Mouse (Mus musculus) telencephalon, adult 2 months (tissue): ENCODE measurements at regions not wholly inside any gene's neighbourhood (a gene's known extent, or its start where the extent isn't known, plus 50 kb on each side); places are given as distances from the start of the nearest gene placed in this dataset.

ENCODE experiments used
- DNase-seq: peaks from one replicate; pipeline ENCODE4 v3.0.0-alpha.2; 2011; ENCODE audit warnings: low read depth, low spot score

DNA sequence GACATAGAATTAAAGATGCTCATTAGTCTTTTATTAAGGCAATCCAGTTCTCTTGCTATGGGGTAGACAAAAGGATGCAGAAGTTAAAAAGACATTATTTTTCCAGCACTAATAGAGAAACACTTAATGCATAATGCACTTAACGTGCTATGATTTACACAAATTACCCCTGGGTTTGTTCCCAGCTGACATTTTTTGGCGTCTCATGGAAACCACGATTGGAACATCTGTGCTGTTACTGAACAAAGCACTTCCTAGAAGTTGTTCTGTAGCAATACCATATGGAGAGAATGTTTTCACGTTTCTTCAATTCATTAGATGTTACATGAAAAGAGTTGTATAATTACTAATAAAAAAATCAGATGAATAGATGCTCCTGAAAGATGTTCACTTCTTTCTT is 635.2 kb downstream of the Gm597 start:
- peak; percentile 6 for DNase-seq

DNA sequence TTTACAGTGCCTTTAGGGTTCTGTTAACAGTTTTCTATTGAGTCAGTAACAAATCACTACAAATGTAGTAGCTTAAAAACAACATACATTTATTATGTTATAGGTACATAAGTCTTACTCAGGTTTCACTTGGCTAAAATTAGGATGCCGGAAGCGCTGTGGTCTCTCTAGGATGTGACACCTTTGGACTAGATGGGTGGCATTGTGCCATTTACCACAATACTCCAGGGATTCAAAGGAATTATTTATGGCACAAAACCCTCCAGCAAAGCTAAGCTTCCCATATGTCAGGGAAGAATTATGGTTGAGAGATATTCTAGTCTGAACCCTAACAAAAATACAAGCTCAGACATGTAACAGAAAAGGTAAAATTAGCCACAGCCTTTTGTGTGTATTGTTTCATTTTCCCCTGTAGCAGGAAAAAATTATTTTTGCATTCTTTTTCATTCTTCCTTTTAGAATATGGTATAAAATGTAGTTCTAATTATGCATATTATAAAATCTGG is 678.0 kb downstream of the Gm597 start:
- DNase-seq: peak; percentile 38

DNA sequence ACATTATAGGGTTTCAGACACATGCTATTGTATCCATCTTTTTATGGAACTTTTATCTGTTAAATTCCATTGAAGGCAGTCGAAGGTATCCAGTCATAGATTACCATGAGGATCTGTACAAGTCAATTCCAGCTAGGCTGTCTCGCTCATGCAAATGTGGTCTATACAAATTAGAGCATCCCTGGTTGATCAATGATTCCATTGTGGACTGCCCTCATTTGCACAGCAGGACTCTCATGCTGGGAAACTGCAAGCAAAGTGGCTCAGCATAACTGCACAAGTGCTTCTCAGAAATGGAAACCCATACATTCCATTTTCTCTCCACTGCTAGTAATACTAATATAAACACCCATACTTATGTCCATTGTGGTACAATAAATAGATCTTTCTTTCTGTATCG is 695.6 kb downstream of the Gm597 start:
- no peak for DNase-seq

DNA sequence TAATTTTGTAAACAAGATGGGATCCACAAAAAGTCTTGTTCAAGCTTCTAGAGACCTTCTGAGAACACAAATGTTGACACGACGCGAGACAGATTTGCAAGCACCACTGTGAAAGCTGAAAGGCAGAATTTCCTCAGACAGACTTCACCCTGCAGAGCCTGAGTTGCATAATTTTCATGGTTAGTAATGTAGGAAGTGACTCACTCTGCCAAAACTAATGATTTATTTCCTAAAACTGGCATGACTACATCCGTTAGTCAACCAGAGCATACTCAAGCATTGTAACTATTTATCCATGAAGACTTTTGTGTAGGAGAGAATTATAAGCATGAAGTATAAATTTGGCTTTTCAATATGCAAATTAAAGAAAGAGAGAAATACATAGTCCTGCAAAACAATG is 726.1 kb downstream of the Gm597 start:
- DNase-seq: peak; percentile 22

DNA sequence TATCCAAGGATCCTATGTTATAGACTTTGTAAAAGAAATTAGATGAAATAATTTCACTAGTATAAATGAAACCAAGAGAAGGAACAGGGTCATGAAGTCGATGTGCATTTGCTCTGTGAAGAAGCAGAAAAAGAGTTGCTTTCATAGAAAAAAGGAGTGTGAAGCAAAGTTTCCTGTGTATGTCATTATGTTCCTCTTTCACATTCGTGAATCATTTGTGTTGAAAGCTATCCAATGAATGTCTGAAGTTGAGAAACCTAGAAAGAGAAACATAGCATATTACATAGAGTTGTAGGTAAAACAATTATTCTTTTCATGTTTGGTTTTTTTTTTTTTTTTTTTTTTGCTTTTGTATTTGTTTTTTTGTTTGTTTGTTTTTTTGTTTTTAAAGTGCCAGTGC is 732.1 kb downstream of the Gm597 start:
- DNase-seq: no peak

DNA sequence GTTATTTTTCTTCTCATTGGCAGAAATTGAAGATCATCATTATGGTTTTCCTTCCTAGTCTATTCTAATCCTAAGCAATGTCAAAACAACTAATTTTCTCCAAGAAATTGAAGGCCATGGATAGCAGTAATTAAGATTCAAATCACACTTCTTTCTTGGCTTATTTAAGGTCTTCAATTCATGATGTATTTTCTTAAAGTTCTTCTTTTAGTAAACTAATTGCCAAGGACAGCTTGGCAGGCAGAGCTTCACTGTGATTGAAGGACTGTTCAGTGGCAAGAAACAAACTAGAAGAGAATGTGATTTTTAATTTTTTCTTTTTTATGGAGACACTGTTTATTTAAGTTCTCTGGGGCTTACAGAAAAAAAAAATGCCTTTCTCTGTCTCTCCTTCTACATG is 732.7 kb downstream of the Gm597 start:
- DNase-seq: peak; percentile 8

DNA sequence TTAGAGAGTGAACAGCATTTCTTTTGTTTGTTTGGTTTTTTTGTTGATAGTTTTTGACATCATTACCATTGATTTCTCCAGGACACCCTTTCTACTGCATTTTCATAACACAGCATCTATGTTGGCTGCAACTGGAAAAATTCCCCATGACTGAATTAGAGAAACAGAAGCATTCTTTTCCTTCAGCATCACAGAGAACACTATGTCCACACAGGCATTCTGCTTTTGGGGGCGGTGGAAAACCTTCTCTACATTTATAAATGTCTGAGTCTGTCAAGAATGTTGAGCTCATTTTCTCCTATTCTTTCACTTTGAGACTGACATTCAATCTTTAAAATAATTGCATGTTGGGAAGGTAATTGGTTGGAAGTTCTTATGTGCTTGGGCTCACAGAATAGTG is 734.4 kb downstream of the Gm597 start:
- peak; percentile 15 for DNase-seq

DNA sequence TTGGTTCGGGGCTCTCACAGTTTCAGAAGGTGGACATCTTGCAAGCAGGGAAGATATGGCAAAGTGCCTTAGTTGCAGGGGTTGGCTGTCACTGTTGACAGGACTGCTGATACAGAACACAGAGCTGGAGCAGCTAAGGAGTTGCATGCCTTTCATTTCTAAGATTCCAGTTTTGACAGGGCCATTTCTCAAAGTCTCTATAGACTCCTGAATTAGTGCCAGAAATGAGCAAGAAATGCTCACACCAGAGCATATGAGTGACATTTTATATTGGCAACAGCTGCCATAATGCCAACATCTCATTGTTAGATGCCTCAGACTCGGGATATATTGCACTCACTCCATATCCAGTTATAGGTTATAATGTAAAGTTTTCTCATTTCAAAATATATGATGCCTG is 754.3 kb downstream of the Gm597 start:
- no peak for DNase-seq

DNA sequence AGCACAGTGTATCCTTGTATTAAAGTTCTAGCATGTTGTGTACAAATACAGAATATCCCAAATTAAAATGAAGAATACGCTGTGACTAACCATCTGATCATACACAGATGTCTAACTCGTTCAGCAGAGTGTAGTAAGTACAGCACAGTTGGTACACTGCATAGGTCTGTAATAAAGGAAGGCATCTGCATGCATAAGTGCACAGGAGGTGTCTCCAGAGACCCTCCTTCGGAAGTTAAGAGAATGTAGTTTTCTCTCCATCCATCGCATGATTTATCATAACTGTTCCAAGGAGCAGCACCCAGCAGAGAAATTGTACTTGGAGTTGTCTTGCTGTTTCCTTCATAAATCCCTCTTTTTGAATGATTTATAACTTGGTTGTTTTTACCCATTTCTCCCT is 781.6 kb downstream of the Gm597 start:
- DNase-seq: no peak

DNA sequence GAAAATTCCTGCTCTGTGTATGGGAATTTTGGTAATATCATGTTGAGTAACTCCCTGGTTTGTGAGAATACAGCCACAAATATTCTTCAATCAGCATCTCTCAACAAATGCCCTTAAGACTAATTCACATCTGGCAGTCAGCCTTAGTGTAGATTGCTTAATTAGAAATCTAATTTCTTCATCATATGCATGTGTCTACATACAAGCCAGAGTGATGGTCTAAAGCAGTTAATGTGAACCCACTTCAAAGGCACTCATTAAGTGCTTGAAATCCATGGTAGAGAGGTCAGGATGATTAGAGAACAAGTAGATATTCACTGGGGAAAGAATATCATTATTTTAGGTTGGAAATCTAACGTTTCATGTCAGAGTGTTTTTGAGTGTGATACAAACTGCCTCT is 816.7 kb downstream of the Gm597 start:
- no peak for DNase-seq
